Mouse (Mus musculus) kidney, postnatal 0 days (tissue): ENCODE results near the gene Gsdma. TPM values are rescaled to one million over a fixed set of nuclear protein-coding genes. Genes with fewer than 3 reads are reported as not detected.
"Not testable (repeated sequence)": the region's sequence is repeated elsewhere in the genome, so short reads cannot be mapped to it uniquely, and the experiment has no call there.

Experiments used
- ATAC-seq: fragments of 200-750 bp; cut with Nextera tagmentation; replicated peaks from 2 replicates; pipeline ENCODE4 v1.8.0; 2017; ENCODE audit warnings: low read depth, moderate number of reproducible peaks, moderate TSS enrichment, moderate library complexity; ENCODE audit not compliant: low FRiP score
- DNase-seq: peaks from one replicate; pipeline ENCODE4 v3.0.0-alpha.2; 2016; ENCODE audit warnings: low spot score
- H3K27ac ChIP-seq: fragments of 300-500 bp; sonication (generic); 2 replicates; pipeline ENCODE4 v1.5.1; 2014; ENCODE audit warnings: mild to moderate bottlenecking
- H3K27me3 ChIP-seq: fragments of 300-500 bp; sonication (generic); 2 replicates; pipeline ENCODE4 v1.6.1; 2014; ENCODE audit warnings: low read length, mixed read lengths; ENCODE audit not compliant: insufficient read depth
- H3K36me3 ChIP-seq: fragments of 300-500 bp; sonication (generic); 2 replicates; pipeline ENCODE4 v1.6.1; 2014; ENCODE audit warnings: low read length, mixed read lengths; ENCODE audit not compliant: insufficient read depth
- H3K4me1 ChIP-seq: fragments of 300-500 bp; sonication (generic); replicated peaks from 2 replicates; pipeline ENCODE4 v1.6.1; 2014; ENCODE audit warnings: antibody characterized with exemption, low read length, mixed read lengths; ENCODE audit not compliant: insufficient read depth
- H3K4me2 ChIP-seq: fragments of 300-500 bp; sonication (generic); 2 replicates; pipeline ENCODE4 v1.6.1; 2014; ENCODE audit warnings: mild to moderate bottlenecking, low read length, moderate library complexity, mixed read lengths
- H3K4me3 ChIP-seq: fragments of 300-500 bp; sonication (generic); replicated peaks from 2 replicates; pipeline ENCODE4 v1.5.1; 2014; ENCODE audit warnings: low read depth, low read length
- H3K9ac ChIP-seq: fragments of 300-500 bp; sonication (generic); 2 replicates; pipeline ENCODE4 v1.6.1; 2014; ENCODE audit warnings: low read depth, low read length
- H3K9me3 ChIP-seq: fragments of 300-500 bp; sonication (generic); replicated peaks from 2 replicates; pipeline ENCODE4 v1.6.1; 2016; ENCODE audit warnings: low read length, inconsistent platforms, mixed read lengths
- CTCF ChIP-seq: IDR thresholded peaks from 2 replicates; pipeline ENCODE4 v1.5.1; 2016; ENCODE audit warnings: antibody characterized with exemption, low read depth, mild to moderate bottlenecking, moderate library complexity
- WGBS: fragments of 180-500 bp; shearing (Covaris S2); extraction: QIAGEN DNeasy Blood & Tissue Kit; methylation state at CpG from one replicate; pipeline ENCODE4 v1.1.7; 2014; 5-methylcytosine and 5-hydroxymethylcytosine counted together
- polyA plus RNA-seq: library from polyadenylated mRNA; unstranded; fragments of >200 nt; fragmentation: Nextera tagmentation; extraction: Ambion mirVana; gene quantifications from 2 replicates; pipeline ENCODE4 v1.2.1, GENCODE M21; 2015

The Gsdma gene
- polyA plus RNA-seq, 1 experiment from 2014 or later: 0.21 TPM

DNA sequence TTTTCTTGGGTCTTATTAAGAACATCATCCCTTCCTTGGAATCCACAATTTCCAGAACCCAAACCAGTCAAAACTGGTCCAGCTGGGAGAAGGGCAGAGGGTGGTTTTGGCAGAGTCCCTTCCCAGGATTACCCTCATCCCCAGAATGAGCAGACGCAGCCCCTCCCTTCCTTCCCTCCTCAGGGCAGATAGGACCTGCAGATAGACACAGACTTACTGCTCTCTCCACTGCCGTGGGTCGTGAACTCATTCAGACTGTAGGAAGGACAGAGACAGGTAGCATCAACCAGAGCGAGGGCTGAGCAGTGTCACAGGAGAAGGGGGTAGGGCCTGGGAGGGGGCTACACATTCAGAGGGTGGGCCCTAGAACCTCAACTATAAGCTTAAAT is 46.9 kb downstream of the Gsdma start:
- no peak for ATAC-seq
- peaks cover 42% of the 10 kb centered on the region for H3K4me1 ChIP-seq
- no peaks in the 10 kb centered on the region for H3K27me3 ChIP-seq
- peak overlapping the region; percentile 51 for H3K27ac ChIP-seq
- H3K4me2 ChIP-seq: no peak overlapping the region; the same call in 1 of the 2 replicates
- no peaks in the 10 kb centered on the region for H3K9me3 ChIP-seq
- H3K36me3 ChIP-seq: 0 out of 2 replicates have a peak, but pooled peaks cover 21% of the 10 kb centered on the region
- 0 out of 2 replicates have a peak overlapping the region, but pooled peaks have one; percentile 1 for H3K9ac ChIP-seq
- no peak for DNase-seq
- TF ChIP-seq CTCF: no peak
- WGBS: 74% methylated on average over 4 of the region's 4 CpGs
- H3K4me3 ChIP-seq: no peak overlapping the region

DNA sequence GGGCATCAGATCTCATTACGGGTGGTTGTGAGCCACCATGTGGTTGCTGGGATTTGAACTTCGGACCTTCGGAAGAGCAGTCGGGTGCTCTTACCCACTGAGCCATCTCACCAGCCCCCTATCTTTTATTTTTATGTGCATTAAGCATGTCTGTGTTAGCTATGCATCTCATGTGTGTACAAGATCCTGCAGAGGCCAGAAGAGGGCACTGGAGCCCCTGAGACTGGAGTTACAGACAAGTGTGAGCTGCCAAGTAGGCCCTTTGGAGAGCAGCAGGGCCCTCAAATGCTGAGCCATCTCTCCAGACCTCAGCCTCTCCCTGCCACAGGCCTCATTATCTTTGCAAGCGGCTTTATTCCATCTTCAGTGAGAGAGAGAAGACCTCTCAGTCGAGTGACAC is 47.9 kb downstream of the Gsdma start:
- ATAC-seq, H3K4me2 ChIP-seq, H3K4me3 ChIP-seq, H3K9me3 ChIP-seq, H3K27me3 ChIP-seq, H3K9ac ChIP-seq, H3K27ac ChIP-seq, DNase-seq: not testable (repeated sequence)
- peaks cover 41% of the 10 kb centered on the region for H3K4me1 ChIP-seq
- H3K36me3 ChIP-seq: 0 out of 2 replicates have a peak, but pooled peaks cover 18% of the 10 kb centered on the region
- 86% methylated on average over 5 of the region's 6 CpGs for WGBS
- TF ChIP-seq CTCF: peak; percentile 68

DNA sequence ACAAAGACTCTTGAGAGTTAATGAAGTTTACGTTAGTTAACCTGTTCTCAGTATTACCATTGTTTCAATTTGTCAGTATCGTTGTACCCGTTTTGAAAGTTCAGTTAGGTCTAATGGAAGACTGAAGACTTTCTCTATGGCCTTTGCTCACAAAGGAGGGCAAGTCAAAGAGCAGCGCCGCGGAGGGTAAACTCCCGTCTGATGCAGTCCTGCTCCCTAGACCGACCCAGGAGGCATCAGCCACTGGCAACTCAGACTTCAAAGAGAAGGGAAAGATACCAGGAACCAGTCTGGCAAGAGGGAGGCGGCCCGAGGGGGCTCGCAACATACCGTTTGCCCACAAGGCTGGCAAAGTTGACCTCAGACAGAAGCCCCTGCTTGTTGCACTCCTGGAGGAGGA is 49.6 kb downstream of the Gsdma start:
- TF ChIP-seq CTCF: no peak
- 59% methylated on average over 12 of the region's 12 CpGs for WGBS

DNA sequence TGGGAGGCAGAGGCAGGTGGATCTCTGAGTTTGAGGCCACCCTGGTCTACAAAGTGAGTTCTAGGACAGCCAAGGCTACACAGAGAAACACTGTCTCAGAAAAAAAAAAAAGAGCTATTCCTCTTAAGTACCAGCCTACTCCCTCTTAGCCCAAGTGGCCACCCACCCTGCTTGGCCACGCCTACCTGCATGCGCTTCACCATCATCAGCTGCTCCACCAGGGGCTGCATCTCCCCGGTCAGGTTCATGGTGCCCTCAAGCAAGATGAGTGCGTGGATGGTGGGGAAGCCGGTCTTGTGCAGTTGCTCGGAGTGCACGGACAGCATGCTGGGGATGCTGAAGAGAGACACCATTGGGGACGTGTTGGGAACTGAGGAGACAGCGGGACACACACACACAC is 51.8 kb downstream of the Gsdma start:
- Histone ChIP-seq H3K4me3 (no peak overlapping the region), H3K4me2 (no peak overlapping the region), H3K27ac (no peak overlapping the region), H3K9ac (no peak overlapping the region), H3K9me3 (no peaks in the 10 kb centered on the region), H3K27me3 (no peaks in the 10 kb centered on the region), H3K36me3 (0 out of 2 replicates have a peak, but pooled peaks cover 25% of the 10 kb centered on the region), H3K4me1 (peaks cover 8% of the 10 kb centered on the region; the same call in 1 of the 2 replicates)
- WGBS: 88% methylated on average over 9 of the region's 9 CpGs
- DNase-seq (no peak), ATAC-seq (no peak)
- no peak; the same call in 1 of the 2 replicates for TF ChIP-seq CTCF

More for the DNA sequence above, 49.6 kb downstream of the Gsdma start:
- DNase-seq: no peak
- H3K27me3 ChIP-seq: no peaks in the 10 kb centered on the region
- no peak overlapping the region for H3K9ac ChIP-seq
- H3K9me3 ChIP-seq: no peaks in the 10 kb centered on the region
- 0 out of 2 replicates have a peak, but pooled peaks cover 25% of the 10 kb centered on the region for H3K36me3 ChIP-seq
- no peak overlapping the region for H3K4me3 ChIP-seq
- no peak for ATAC-seq
- H3K4me2 ChIP-seq: no peak overlapping the region
- peaks cover 29% of the 10 kb centered on the region for H3K4me1 ChIP-seq
- no peak overlapping the region for H3K27ac ChIP-seq

DNA sequence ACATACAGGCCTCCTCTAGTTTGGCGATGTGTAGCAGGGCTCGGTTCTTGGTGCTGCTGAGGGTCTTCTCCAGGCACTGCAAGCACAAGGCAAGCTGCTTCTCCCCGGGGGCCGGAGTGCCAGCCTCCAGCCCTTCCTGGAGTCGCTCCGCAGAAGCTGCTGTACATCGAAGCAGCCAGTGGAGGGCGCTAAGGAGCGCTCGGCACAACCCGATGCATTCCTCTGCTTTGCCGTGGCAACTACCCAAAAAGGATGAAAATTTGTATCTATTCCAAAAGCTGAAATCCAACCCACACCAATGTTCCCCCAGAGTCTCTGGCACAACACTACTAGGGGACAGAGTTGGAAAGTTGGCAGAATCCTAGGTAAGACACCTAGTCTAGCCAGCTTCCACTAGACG is 53.8 kb downstream of the Gsdma start:
- 0 out of 2 replicates have a peak, but pooled peaks cover 13% of the 10 kb centered on the region for H3K36me3 ChIP-seq
- H3K4me2 ChIP-seq: no peak overlapping the region
- H3K9me3 ChIP-seq: no peaks in the 10 kb centered on the region
- H3K4me3 ChIP-seq: no peak overlapping the region
- H3K27ac ChIP-seq: no peak overlapping the region
- no peak overlapping the region for H3K9ac ChIP-seq
- peaks cover 11% of the 10 kb centered on the region for H3K4me1 ChIP-seq
- peak; percentile 67 for DNase-seq
- peak; percentile 82 for TF ChIP-seq CTCF
- H3K27me3 ChIP-seq: no peaks in the 10 kb centered on the region
- ATAC-seq: no peak
- 17% methylated on average over 13 of the region's 13 CpGs for WGBS

DNA sequence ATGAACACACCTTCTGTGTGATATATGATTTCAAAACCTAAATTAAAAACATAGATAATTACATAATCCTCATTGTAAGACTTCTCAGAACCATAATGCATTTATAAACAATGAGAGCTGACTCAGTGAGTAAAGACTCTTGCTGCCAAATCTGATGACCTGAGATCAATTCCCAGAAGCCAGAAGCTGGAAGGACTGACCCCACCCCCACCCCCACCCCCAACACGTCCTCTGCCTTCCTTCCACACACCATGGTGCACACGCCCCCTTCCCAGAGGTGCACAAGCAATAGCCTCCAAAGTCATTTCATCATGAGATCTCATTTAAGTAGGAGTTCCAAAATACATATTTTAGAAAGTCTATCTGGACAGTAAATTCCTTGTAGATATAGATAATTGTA is 56.6 kb downstream of the Gsdma start:
- ATAC-seq: no peak
- Histone ChIP-seq H3K4me3 (no peak overlapping the region), H3K9me3 (no peaks in the 10 kb centered on the region), H3K4me1 (peaks cover 9% of the 10 kb centered on the region), H3K9ac (no peak overlapping the region), H3K27me3 (no peaks in the 10 kb centered on the region), H3K27ac (no peak overlapping the region), H3K4me2 (no peak overlapping the region), H3K36me3 (0 out of 2 replicates have a peak, but pooled peaks cover 13% of the 10 kb centered on the region)
- no peak for TF ChIP-seq CTCF
- no peak for DNase-seq
- 69% methylated on average over 2 of the region's 2 CpGs for WGBS
